Mouse (Mus musculus): ENCODE measurements around the gene Cdhr2.

DNA sequence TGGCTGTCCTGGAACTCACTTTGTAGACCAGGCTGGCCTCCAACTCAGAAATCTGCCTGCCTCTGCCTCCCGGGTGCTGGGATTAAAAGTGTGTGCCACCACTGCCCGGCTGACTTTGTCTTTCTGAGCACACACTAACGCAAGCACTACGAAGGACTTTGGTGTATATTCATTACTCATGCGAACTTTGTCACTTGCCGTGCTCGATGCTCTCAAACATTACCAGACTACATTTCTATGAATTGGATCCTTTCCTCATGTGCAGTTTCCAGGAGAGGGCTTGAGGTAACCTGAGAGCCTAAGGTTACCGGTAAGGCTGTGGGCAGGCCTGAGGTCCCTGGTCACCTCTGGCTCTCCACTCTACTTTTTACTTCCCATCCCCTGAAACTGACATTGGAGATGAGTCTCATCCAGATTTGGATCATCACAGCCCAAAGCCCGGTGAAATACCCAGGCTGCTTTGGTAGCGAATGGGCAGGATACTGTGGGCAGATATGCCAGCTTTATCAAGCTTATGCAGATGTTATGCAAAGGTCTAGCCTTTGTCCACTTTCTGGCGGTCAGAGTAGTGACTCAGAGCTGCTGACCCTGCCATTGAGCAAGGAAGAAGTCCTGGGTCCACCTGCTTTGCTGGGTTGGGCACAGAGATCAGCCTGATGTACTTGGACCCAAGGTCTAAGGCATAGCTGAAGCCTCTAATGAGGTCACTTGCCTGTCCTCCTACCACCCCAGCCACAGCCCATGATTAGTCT, 5.6 kb upstream of the Cdhr2 start:
- no peak for TF ChIP-seq CTCF (IDR thresholded peaks at IDR 0.05)
- no peak for TF ChIP-seq EP300 (IDR thresholded peaks at IDR 0.05)

Measured in lung, postnatal 0 days (tissue).